Mouse (Mus musculus) splenic B cell, adult 2 months (primary cell): ENCODE data around the gene Bcat2.
"Not testable (repeated sequence)": the region's sequence is repeated elsewhere in the genome, so short reads cannot be mapped to it uniquely, and the experiment has no call there.

Source experiments
- DNase-seq: peaks from one replicate; pipeline ENCODE4 v3.0.0-alpha.2; 2011; ENCODE audit warnings: low read depth, low spot score
- H3K27me3 ChIP-seq: 2 replicates; pipeline ENCODE4 v1.6.1; 2012; ENCODE audit warnings: mild to moderate bottlenecking, low read length, moderate library complexity, mixed read lengths; ENCODE audit not compliant: control insufficient read depth, poor library complexity, insufficient read depth, severe bottlenecking
- H3K36me3 ChIP-seq: 2 replicates; pipeline ENCODE4 v1.6.1; 2012; ENCODE audit warnings: mild to moderate bottlenecking, low read length, moderate library complexity, mixed read lengths; ENCODE audit not compliant: control insufficient read depth, poor library complexity, insufficient read depth, severe bottlenecking

Bcat2 gene

DNA sequence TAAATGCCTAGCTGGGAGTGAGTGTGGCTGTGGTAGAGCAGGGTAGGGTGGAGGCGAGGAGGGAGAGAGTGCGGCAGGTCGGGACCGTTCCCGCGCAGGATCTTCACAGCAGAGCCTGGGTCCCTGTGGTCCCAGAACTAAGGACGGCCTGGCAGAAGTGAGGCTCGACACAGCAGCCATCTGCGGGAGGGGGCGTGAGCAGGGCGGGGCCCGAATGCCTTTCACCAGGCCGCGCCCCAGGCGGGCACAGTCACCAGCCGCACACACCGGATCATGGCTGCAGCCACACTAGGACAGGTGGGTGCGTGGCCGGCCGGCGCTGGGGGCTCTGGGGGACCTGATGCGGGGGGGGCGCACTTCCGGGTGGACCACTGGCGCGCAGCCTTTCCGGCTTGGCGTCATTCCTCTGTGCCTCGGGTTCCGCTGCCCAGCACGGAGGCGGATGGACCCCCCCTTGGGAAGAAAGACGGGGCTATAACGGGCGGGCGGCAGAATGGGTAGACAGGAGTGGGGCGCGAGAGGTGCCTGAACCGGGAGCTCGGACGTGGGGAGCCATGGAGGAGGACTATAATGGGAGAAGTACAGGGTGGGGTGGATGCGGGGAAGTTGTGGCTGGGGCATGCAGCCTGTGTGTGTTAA is at the start of gene Bcat2:
Gene Bcat2, plus strand, starts transcription at position 51 of the 639 bp plus-strand sequence.
- peak; percentile 82 for DNase-seq
- Histone ChIP-seq H3K27me3 (no peaks in the 10 kb centered on the region), H3K36me3 (no peaks in the 10 kb centered on the region)

DNA sequence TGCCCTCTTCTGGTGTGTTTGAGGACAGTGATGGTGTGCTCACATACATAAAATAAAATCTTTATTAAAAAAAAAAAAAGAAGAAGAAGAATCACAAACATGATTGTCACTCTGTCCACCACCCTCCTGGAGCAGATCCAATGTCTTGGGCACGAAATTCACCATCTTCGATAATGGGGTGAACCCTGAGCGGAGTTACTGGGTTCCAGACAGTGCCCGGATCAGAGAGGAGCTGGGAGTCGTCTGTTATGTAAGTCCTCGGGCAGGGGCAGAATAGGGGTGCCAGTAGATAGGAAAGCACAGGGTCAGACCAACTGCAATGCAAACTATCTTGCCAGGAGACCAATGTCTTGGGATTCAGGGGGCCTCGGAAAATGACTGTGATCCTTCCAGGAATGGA is 49.3 kb upstream of the Bcat2 start:
- no peak for DNase-seq
- H3K27me3 ChIP-seq: no peaks in the 10 kb centered on the region
- no peaks in the 10 kb centered on the region for H3K36me3 ChIP-seq

DNA sequence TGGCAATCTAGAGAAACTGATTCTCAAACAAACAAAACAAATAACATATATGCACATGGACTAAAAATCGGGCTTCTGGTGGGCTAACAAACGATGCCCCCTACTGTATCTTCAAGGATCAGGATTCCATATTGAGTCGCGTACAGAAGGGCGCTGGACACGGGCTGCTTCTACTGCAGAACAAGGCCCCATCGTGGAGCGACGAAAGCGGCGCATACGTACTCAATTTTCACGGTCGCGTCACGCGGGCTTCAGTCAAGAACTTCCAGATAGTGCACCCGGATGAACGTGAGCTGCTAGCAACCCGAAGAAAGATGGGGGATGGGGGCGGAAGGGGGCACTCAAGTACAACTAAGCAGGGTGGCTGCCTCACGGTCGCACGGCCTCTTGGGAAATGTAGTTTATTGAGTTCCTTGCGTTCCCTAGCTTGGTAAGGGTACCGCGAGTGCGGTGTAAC is 48.2 kb upstream of the Bcat2 start:
- no peaks in the 10 kb centered on the region for H3K36me3 ChIP-seq
- no peaks in the 10 kb centered on the region; the same call in 1 of the 2 replicates for H3K27me3 ChIP-seq
- DNase-seq: peak; percentile 96

DNA sequence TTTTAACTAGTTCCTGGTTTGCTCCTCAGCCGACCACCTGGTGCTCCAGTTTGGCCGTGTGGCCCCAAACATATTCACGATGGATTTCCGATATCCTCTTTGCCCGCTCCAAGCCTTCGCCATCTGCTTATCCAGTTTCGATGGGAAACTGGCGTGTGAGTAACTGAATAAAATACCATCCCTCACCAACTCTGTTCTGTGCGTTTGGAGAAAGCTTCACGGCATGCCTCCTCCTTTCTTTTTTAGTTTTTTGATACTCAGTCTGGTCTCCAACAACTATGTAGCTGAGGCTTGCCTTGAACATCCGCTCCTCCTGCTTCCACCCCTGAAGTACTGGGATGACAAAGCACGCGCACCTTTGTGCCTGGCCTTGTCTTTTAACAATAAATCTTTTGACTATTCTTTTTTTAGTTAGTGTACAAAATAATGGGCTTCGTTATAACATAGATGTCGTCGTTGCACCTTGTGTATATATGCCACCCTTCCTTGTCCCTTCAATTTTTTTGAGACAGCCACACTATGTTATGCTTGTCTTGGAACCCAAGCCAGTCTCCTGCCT is 47.7 kb upstream of the Bcat2 start:
- no peaks in the 10 kb centered on the region for H3K36me3 ChIP-seq
- no peaks in the 10 kb centered on the region; the same call in 1 of the 2 replicates for H3K27me3 ChIP-seq
- DNase-seq: peak; percentile 27

DNA sequence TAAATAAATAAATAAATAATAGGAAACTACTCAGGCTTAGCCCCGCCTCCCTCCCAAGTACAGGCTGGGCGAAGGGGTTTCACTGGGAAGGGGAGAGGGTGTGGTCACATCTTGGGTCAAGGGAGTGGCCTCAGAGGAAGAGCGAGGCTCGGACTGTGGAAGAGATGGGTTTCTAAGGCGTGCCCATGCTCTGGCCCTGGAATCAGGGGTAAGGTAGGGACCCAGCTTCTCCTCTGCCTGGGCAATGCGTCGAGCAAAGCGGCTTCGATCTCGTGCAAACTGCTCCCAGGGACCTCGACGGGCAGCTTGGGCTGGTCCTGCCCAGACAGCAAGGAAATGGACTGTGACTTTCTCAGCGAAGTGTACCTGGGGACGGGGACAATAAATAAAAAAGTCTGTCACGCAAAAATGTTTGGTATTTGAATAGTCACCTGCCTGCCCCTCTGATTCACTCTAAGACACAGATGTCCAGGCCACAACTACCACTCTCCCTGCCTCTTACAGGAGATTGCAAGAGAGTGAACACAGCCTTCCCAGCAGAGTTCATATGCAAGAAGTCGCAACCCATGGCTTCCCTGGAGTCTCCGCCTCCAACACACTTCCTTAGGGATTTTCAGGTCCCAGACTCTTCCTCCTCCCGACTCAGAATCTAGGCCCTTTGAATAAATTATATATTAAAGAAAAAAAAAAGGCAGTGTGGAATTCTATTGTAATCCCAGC is 46.8 kb upstream of the Bcat2 start:
- Histone ChIP-seq H3K27me3 (no peaks in the 10 kb centered on the region; the same call in 1 of the 2 replicates), H3K36me3 (no peaks in the 10 kb centered on the region)
- peak; percentile 35 for DNase-seq

DNA sequence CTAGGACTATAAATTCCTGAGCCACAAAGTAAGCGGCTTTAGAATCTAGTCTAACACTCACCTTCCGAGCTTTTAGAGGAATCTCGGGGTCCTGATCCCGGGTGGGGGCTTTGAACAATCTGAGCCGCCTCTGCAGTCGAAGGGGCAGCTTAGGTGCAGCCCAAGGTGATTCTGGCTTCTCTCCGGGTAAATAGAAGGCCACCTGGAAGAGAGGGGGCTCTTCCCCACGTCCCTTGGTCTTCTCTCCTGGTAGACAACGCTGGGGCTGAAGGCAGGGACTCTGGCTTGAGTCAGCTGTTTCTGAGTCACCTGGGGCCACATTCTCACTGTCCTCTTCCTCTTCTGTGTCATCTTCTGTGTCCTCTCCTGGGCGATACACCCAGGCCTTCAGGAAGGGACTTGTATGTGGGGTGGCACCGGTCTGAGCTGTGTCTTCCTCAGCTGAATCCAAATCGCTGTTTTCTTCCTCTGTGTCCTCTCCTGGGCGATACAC is 46.2 kb upstream of the Bcat2 start:
- DNase-seq: peak; percentile 33

DNA sequence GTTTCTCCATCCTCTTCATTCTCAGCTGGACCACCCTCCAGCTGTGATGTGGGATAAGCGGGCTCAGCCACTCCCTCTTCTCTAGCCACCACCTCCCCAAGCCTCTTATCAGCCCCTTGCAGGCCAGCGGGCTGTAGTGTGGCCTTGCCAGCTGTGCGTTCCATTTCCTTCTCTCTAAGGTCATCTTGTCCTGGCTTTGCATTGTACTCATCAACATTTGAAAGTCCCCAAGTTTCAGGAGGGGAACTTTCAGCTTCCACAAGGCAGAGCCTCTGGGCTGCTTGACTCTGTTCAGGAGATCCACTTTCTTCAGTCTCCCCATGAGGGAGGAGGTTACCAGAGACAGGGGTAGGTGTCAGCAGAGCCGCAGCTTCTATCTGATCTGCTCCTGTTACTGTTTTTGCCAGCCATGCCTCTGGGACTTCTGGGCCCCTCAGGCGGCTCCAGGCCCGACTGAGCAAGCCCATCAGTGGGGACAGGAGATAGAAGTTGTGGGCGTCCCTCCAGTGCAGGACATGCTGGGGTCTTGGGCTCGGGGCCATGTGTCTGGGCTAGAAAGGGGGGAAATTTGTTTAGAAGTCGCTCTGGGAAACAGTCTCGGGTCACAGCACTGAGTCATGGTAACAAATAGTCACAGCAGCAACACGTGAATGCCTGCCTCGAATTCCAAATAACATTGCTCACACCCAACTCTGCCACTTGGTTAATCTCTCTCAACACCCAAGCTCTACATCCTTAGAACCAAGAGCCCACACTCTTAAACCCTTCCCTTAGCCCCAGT is 44.9 kb upstream of the Bcat2 start:
- peak; percentile 64 for DNase-seq
- Histone ChIP-seq H3K27me3 (no peaks in the 10 kb centered on the region; the same call in 1 of the 2 replicates), H3K36me3 (no peaks in the 10 kb centered on the region)

More for the DNA sequence above, 46.2 kb upstream of the Bcat2 start:
- Histone ChIP-seq H3K27me3 (no peaks in the 10 kb centered on the region; the same call in 1 of the 2 replicates), H3K36me3 (no peaks in the 10 kb centered on the region)

DNA sequence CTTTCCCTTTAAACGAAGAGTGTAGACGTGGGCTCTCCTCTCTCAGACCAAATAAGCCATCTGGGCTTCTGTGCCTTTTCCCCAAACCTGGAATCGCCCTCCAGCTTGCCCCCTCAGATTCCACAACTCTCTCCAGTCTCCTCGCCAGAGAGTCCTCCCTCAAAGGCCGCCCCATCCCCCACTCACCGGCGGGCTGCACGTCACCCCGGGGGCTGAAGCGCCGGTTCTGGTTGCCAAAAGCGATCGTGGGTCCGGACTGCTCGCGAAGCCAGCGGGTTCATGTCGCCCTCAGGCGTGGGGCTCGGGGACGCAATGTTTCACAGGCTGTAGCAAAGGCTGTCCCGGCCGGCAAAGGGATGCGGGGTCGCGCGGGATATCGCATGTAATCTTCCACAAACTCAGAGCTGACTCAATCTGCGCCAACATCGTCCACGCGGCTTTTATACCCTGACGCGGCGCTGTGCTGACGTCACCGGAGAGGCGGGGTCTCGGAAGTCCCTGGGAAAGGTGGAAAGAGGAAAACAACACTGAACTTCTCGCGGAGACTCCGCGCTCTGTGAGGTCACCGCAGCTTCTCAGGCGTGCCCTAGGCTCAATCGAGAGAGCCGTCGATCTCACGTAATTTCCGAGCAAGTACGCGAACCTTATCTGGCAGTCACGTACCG is 44.0 kb upstream of the Bcat2 start, which contains the start of the genes Ppp1r15a and Plekha4:
Gene Ppp1r15a, minus strand, starts transcription at position 460 of the 665 bp plus-strand sequence.
Gene Plekha4, plus strand, starts transcription at position 522 of the 665 bp plus-strand sequence.
- H3K36me3 ChIP-seq: no peaks in the 10 kb centered on the region
- H3K27me3 ChIP-seq: no peaks in the 10 kb centered on the region; the same call in 1 of the 2 replicates
- DNase-seq: peak; percentile 98

DNA sequence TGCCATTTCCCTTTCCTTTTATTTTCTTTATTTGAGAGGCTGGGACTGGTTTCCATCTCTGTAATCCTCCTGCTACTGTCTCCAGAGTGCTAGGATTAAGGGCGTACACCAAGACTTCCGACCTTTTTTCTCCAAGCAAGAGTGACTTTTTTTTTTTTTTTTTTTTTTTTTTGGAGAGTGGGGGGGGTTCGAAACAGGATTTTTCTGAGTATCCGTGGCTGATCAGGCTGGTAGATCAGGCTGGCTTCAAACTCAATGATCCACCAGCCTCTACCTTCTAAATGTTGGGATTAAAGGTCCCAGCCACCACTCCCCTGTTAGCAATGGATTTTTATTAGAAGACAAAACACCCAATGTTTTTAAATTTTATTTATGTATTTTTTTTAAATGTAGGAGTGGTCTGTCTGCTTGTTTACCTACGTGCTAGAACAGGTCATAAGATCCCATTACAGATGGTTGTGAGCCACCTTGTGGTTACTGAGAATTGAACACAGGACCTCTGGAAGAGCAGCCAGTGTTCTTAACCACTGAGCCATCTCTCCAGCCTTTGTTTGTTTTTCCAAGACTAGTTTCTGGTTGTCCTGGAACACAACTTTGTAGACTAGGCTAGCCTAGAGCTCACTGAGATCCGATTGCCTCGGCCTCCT is 43.4 kb upstream of the Bcat2 start:
- Histone ChIP-seq H3K27me3 (no peaks in the 10 kb centered on the region; the same call in 1 of the 2 replicates), H3K36me3 (no peaks in the 10 kb centered on the region)
- DNase-seq: peak; percentile 73

DNA sequence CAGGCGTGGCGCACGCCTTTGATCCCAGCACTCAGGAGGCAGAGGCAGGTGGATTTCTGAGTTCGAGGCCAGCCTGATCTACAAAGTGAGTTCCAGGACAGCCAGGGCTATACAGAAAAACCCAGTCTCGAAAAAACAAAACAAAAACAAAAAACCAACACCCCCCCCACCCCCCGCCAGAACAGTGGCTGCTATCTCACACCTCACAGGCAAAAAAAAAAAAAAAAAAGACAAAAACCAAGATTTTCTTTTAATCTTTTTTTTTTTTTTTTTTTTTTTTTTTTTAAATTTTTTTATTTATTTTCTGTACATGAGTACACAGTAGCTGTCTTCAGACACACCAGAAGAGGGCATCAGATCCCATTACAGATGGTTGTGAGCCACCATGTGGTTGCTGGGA is 42.8 kb upstream of the Bcat2 start:
- DNase-seq, H3K36me3 ChIP-seq, H3K27me3 ChIP-seq: not testable (repeated sequence)

DNA sequence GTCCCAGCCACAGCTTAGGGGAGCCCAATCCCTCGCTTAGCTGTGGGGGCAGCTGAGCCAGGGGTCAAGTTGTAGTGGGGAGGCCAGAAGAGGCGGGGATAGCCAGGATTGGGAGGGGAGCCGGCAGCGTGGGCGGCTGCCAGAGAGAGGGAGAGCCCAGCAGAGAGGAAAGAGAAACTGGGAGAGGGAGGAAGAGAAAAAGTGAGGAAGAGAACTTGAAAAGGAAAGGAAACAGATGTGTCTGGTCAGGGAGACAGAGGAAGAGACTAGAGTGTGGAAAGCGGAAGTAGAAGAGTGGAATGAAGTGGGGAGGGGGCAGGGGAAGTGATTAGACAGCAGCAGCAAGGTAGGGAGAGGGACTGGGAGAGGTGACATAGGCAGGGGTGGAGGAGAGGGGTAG is 40.5 kb upstream of the Bcat2 start:
- no peaks in the 10 kb centered on the region; the same call in 1 of the 2 replicates for H3K27me3 ChIP-seq
- no peaks in the 10 kb centered on the region for H3K36me3 ChIP-seq
- DNase-seq: peak; percentile 48

DNA sequence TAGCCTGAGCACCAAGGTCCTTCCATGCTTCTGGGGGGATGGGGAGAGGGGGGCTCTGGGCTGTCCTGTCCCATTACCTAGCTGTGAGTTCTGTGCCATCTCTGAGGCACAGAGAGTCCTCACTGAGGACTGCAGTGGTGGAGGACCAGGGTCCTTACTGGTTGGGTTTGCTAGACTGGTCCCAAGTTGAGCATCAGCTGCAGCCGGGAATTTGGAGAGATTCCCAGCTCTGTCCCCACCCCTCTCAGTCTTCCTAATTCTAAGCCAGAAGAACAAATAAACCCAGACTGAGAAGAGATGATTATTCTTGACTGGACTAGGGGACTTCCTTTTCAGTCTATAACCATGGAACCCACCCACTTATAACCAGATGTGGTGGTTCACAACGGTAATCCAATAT is 39.3 kb upstream of the Bcat2 start:
- DNase-seq: no peak

DNA sequence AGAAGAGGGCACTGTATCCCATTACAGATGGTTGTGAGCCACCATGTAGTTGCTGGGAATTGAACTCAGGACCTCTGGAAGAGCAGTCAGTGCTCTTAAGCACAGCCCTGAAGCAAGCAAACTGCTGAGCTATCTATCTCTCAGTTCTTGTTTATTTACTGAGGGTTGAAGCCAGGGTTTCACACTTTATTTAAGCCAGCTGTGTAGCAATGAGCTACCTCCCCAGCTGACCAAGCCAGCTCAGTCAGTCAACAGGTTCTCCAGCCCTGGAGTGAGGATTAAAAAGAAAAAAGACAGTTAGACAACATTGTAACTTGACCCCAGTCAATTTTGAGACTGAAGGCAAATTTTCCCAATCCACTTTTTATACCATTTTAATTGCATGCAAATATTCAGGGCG is 34.3 kb upstream of the Bcat2 start:
- H3K27me3 ChIP-seq: no peaks in the 10 kb centered on the region
- no peaks in the 10 kb centered on the region for H3K36me3 ChIP-seq
- DNase-seq: no peak

More for the DNA sequence above, 39.3 kb upstream of the Bcat2 start:
- Histone ChIP-seq H3K36me3 (no peaks in the 10 kb centered on the region), H3K27me3 (no peaks in the 10 kb centered on the region; the same call in 1 of the 2 replicates)
